Mouse (Mus musculus): Measurements from ENCODE around the gene Shroom4. TPM values are rescaled to one million over a fixed set of nuclear protein-coding genes. Genes with fewer than 3 reads are reported as not detected.

The Shroom4 gene
- total RNA-seq, 2 experiments from 2014 or later = 4.2 to 4.6 TPM

Other genes with a start within 250 kb of the Shroom4 start
- gene Nudt10, start 226.8 kb upstream of the Shroom4 start, total RNA-seq (2021) = 10 to 100 TPM; 28.6 to 31.6 TPM
- under 1 TPM; 0.45 to 0.54 TPM for gene Bmp15, start 79.1 kb upstream of the Shroom4 start, total RNA-seq (2021)

All from left cerebral cortex, postnatal 10 days (tissue).